Mouse (Mus musculus) left cerebral cortex, postnatal 36 days (tissue): ENCODE data around the gene Unc5c. TPM values are rescaled to one million over a fixed set of nuclear protein-coding genes. Genes with fewer than 3 reads are reported as not detected.

ENCODE experiments used
- DNase-seq, 2 experiments: peaks; one replicate each; pipeline ENCODE4 v3.0.0; 2021 to 2022; ENCODE audit warnings: low spot score in 2 of 2, mixed read lengths in 1 of 2
- intact Hi-C: fragments of 180-260 bp; cut with DNase I; formaldehyde crosslinking; loops from one replicate; pipeline ENCODE4 v1.15.1; 2025
- total RNA-seq, 2 experiments: library from RNA; stranded (reverse); gene quantifications; 2 replicates each; pipeline ENCODE4 v1.2.3; 2021

Gene Unc5c
- 10 to 100 TPM; 27.3 to 38.5 TPM for total RNA-seq

GRCm38 (mm10) chr3:141465104-141465705, at the start of gene Unc5c:
Gene Unc5c, plus strand, starts transcription at chr3:141465216.
- peak; percentile 81 to 84 for DNase-seq
- intact Hi-C loops, result loop anchor here (2.0 kb wide), 1 partner anchor 366 kb away; no protein-coding TSS in a partner anchor

- no peak for DNase-seq
- intact Hi-C loops, result no loop called here
Observed at GRCm38 (mm10) chr3:141457475-141457874, 7.5 kb upstream of the Unc5c start.

DNA sequence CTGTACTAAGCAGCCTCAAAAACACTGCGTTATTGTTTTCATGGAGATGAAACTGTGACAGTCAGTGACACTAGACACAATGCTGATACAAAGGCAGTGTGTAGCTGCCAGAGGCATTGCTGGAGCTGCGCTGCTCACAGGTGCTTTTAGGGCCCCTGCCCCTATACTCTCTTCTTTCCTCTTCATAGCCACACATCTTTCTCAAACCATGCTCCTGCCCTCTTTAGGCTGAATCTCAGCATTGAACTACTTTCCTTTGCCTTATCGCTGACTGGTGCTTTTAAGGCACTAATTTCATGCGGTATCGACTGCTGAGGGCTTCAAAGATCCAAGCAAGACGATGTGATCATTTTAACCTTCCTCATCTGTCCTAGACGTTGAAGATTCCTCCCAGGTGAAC, 2.5 kb upstream of the Unc5c start:
- DNase-seq, result no peak
- intact Hi-C loops, result no loop called here

- intact Hi-C loops, result loop anchor here (2.0 kb wide), 1 partner anchor 366 kb away; no protein-coding TSS in a partner anchor
Observed at GRCm38 (mm10) chr3:141464691-141465103, 319 bp upstream of the Unc5c start.

DNA sequence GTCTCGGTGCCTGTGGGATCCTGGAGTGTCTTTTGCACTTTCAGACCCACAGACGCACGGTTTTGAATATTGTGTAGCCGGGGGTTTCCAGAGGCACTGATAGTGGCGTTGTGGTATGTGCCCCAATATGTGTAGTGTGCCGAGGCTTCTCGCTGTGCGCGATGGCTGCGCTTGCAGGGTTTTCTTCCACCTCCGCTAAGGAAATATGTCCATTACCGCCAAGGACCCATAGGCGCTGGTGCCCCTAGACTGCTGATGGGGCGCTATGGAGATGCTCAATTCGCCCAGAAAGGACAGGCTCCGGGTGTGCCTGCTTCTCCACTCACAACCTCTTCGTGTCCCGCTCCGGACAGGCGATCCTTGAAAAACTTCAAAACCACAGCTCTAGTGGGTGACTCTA, 1.0 kb downstream of the Unc5c start:
- intact Hi-C loops, result no loop called here
- DNase-seq, result peak; percentile 64 to 65

More at GRCm38 (mm10) chr3:141464691-141465103, 319 bp upstream of the Unc5c start:
- DNase-seq, result peak in 1 of 2 experiments; percentile 81

- intact Hi-C loops, result no loop called here
- no peak for DNase-seq
Observed at GRCm38 (mm10) chr3:141466727-141467335, 1.8 kb downstream of the Unc5c start.

GRCm38 (mm10) chr3:141469338-141469737, 4.3 kb downstream of the Unc5c start:
- DNase-seq, result no peak
- intact Hi-C loops, result no loop called here

DNA sequence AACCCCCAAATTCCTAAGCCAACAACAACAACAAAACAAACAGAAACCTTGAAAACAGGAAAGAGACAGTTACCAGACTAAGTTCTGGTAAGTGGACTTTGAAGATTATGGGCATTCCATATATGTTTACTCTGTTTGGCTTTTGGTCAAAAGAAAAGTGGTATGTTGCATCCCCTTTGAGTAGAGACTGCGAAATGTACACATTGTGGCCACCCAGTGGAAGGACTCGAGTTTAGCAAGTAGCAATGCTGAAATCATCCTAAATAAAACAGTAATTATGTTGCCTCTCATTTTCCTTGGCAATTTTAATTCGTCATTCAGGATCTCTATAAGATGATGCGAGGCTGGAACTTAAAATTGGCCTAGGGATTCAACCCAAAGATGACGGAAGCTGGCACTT, 8.2 kb downstream of the Unc5c start:
- intact Hi-C loops, result no loop called here
- DNase-seq, result no peak

DNA sequence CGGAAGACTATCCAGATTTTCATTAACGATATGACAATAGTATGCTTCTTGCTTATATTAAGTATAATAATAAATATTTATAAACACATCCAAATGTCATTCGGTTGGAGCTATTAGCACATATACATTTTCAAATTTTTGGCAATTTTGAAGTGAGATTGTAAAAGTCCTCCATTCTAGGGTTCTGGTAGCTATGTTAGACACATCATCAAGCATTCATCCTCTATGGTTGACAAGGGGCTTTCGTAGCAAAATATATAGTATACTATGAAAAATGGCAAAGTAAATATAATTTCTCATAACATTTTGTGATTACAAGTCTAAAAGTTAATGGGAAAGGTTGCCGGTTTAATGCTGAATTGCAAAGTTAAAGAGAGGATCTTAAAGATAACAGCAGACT, 10.4 kb downstream of the Unc5c start:
- intact Hi-C loops, result no loop called here
- no peak for DNase-seq

- intact Hi-C loops, result no loop called here
- DNase-seq, result no peak
Observed at GRCm38 (mm10) chr3:141475919-141476318, 10.9 kb downstream of the Unc5c start.

DNA sequence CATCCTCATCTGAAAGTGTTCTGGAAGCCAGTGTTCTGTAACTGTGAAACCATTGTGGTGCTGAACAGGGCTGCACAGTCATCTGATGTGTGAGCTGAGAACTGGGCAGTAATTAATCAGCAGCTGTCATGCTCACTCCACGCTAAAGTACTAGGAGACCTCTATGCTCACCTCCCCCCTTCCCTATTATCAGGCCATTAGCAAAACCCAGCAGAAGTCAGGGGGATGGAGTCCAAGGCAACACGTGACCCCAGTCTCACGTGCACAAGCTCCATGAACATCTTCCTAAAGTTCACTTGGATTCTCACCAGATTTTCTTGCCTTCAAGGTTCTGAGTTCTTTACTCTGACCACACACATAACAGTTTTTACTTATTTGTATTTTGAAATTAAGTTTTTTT, 11.7 kb downstream of the Unc5c start:
- intact Hi-C loops, result no loop called here
- no peak for DNase-seq

- no peak for DNase-seq
- intact Hi-C loops, result no loop called here
Observed at GRCm38 (mm10) chr3:141482465-141482864, 17.4 kb downstream of the Unc5c start.

- no peak for DNase-seq
- intact Hi-C loops, result no loop called here
Observed at GRCm38 (mm10) chr3:141483665-141484431, 18.8 kb downstream of the Unc5c start.

- no peak for DNase-seq
- intact Hi-C loops, result no loop called here
Observed at GRCm38 (mm10) chr3:141485218-141485617, 20.2 kb downstream of the Unc5c start.

DNA sequence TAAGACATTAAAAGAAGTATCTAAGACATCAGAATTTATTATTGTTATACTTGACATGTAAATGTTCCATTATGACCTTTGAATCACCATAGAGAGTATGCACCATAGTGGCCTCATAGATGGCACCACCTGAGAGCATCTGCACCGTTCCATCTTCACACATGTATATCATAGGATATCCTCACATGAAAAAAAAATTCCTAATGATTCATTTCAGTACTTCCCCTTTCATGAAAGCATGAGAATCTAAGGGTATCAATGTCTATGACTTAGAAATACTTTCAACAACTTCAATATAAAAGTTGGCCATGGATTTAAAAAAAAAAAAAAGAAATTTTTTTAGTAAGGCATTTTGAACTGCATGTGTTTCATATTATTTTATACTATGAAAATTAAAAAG, 25.6 kb downstream of the Unc5c start:
- DNase-seq, result no peak
- intact Hi-C loops, result no loop called here

DNA sequence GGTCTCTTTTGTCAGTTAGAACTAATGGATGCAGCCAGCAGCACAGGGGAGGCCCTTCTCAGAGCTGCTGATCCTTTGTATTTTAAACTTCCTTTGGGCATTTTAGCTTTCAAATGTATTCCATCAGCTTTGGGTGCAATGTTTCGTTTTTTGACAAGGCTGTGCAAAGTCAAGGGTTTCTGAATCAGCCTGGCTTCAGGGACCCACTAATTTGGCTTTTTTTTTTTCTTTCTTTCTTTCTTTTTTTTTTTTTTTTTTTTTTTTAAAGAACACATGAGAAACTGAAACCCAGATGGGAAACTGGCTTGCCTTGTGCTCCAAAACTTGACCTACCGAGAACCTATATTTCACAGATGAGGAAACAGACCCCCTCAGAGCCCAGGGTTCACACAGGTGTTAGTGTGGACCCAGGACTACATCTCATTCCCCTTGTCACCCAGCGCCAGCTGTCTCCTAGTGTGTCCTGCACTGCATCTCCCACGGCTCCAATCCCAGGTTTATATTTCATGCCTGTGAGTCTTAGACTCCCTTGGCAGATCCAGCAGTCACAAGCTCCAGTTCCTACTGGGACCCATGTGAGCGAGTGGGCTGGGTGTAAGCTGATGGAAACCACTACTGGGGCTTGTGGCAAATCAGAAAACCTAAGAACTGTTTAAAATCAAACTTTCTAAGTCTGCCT, 26.4 kb downstream of the Unc5c start:
- DNase-seq, result peak in 1 of 2 experiments; percentile 13
- intact Hi-C loops, result no loop called here

GRCm38 (mm10) chr3:141491951-141492310, 26.9 kb downstream of the Unc5c start:
- intact Hi-C loops, result no loop called here
- no peak for DNase-seq

- DNase-seq, result no peak
- intact Hi-C loops, result no loop called here
Observed at GRCm38 (mm10) chr3:141493000-141493399, 28.0 kb downstream of the Unc5c start.

DNA sequence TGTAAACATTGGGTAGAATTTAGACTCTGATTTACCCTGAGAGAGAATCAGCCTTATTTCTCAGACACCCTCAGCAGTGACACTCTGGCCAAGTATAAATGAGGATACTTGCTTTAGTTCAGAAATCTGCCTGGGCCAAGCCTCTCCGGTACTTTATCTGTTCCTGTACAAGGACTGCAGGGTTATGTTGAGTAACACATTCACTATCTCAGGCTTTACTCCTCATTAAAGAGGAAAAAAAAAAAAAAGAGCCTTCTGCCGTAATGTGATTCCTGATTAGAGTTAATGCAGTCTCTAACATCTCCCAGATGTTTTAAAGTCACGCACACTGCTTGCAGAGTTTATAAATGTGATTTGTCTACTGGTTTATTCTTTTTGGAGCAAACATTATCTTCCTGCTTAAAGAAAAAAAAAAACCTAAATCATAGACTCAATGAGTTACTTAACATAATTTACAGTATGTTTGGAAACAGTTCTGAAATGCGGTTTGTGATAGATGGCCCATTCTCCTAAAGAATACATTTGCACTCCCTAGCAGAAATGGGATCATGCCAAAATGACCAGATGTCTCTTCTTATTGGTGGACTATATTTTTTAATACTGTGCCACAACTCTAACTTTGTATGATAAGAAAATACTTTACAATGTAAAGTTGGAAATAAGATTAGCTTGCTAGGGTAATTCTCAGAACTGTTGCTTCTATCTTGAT, 33.5 kb downstream of the Unc5c start:
- DNase-seq, result no peak
- intact Hi-C loops, result no loop called here
